Mouse (Mus musculus): ENCODE data around the gene Lias. TPM values are rescaled to one million over a fixed set of nuclear protein-coding genes. Genes with fewer than 3 reads are reported as not detected.

Lias gene
- polyA plus RNA-seq, 1 experiment, result 0.35 TPM

GRCm38 (mm10) chr5:65459454-65459853 lies 68.2 kb downstream of the Lias start:
- Histone ChIP-seq H3K4me1 (ENCODE audit: control insufficient read depth) (no peaks in the 10 kb centered on the region; the same call in 1 of the 2 replicates), H3K27me3 (ENCODE audit: control insufficient read depth) (no peaks in the 10 kb centered on the region), H3K4me3 (replicated peaks) (no peak overlapping the region), H3K36me3 (ENCODE audit: control insufficient read depth) (peaks cover 2% of the 10 kb centered on the region; the same call in 1 of the 2 replicates), H3K9me3 (ENCODE audit: control insufficient read depth, low read length) (no peaks in the 10 kb centered on the region)
- TF ChIP-seq TAL1 (IDR thresholded peaks at IDR 0.05; ENCODE audit: low read length) (no peak), GATA1 (IDR thresholded peaks at IDR 0.05; ENCODE audit: low read length) (no peak)

Other genes with a start within 250 kb of the Lias start
- 0.03 TPM in 1 of 2 replicates, not detected in the other for gene Wdr19, start 191.8 kb upstream of the Lias start, polyA plus RNA-seq (2012)
- gene Rfc1, start 55.8 kb upstream of the Lias start, polyA plus RNA-seq (2012), result 0.71 and 0.98 TPM in 2 replicates
- 0.01 and 0.02 TPM in 2 replicates for gene Klb, start 43.2 kb upstream of the Lias start, polyA plus RNA-seq (2012)
- gene Rpl9, start 53 bp upstream of the Lias start, polyA plus RNA-seq (2012), result 7.0 and 12.0 TPM in 2 replicates
- gene Ugdh, start 44.5 kb downstream of the Lias start, polyA plus RNA-seq (2012), result 0.05 and 0.14 TPM in 2 replicates
- not detected in 2 replicates for gene Gm43552, start 101.3 kb downstream of the Lias start, polyA plus RNA-seq (2012)
- 0.05 and 0.21 TPM in 2 replicates for gene Smim14, start 145.7 kb downstream of the Lias start, polyA plus RNA-seq (2012)
- gene Ube2k, start 145.7 kb downstream of the Lias start, polyA plus RNA-seq (2012), result 12.7 and 15.7 TPM in 2 replicates

All from erythroblast, embryonic 14.5 days (primary cell).